Mouse (Mus musculus): ENCODE measurements at regions not wholly inside any gene's neighbourhood (a gene's known extent, or its start where the extent isn't known, plus 50 kb on each side); places are given as distances from the start of the nearest gene placed in this dataset.

- DNase-seq (ENCODE audit: extremely low spot score in 1 of 2, low spot score in 2 of 2), result no peak
- intact Hi-C loops (cut with DNase I), result loop anchor here (5.0 kb wide), 1 partner anchor 337 kb away; no protein-coding TSS in a partner anchor
Observed at GRCm38 (mm10) chr9:115705761-115706160, 203.5 kb upstream of the Gadl1 start.

GRCm38 (mm10) chr9:115708199-115708934, 200.9 kb upstream of the Gadl1 start:
- intact Hi-C loops (cut with DNase I), result loop anchor here (5.0 kb wide), 1 partner anchor 334 kb away; no protein-coding TSS in a partner anchor
- DNase-seq (ENCODE audit: extremely low spot score in 1 of 2, low spot score in 2 of 2), result peak; percentile 25 to 43

- intact Hi-C loops (cut with DNase I), result no loop called here
- peak in 1 of 2 experiments; percentile 26 for DNase-seq (ENCODE audit: extremely low spot score in 1 of 2, low spot score in 2 of 2)
Observed at GRCm38 (mm10) chr9:115710039-115710739, 199.1 kb upstream of the Gadl1 start.

GRCm38 (mm10) chr9:115720306-115720705, 188.9 kb upstream of the Gadl1 start:
- intact Hi-C loops (cut with DNase I), result no loop called here

DNA sequence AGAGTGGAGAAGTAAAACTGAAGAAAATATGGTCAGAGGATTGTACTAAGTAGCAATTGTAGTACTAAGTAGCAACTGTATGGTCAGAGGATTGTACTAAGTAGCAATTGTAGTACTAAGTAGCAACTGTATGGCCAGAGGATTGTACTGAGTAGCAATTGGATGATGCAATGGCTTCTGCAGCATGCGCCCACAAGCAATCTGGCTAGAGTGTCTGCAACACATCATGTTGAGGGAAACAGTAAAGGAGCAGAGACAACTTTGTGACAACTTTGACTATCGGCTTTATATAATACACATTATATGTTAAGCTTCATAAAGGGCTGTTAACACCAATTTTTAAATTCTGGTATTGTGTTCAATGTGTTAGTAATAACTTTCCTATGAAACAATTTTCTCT, 188.4 kb upstream of the Gadl1 start:
- DNase-seq (ENCODE audit: extremely low spot score in 1 of 2, low spot score in 2 of 2), result no peak
- intact Hi-C loops (cut with DNase I), result no loop called here

More at GRCm38 (mm10) chr9:115720306-115720705, 188.9 kb upstream of the Gadl1 start:
- DNase-seq (ENCODE audit: extremely low spot score in 1 of 2, low spot score in 2 of 2), result no peak

DNA sequence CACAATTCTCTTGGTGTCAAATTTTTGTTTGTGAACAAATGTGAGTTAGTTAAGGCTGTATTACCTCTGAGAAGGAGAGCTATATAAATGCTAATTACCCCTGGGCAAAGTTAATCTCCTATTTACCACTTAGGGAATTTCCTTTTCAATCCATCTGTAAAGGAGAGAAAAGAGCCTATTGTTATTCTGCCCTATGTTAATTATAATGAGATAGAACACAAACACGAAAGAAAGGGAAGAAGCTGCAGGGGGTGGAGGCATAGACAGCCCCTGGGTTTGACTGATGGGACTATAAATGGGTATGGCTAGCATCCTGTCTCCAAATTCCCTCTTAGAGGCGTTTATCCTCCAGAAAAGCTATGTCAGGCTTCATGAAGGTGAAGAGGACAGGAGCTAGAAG, 185.2 kb upstream of the Gadl1 start:
- no peak for DNase-seq (ENCODE audit: extremely low spot score in 1 of 2, low spot score in 2 of 2)
- intact Hi-C loops (cut with DNase I), result no loop called here

GRCm38 (mm10) chr9:115727361-115727760, 181.9 kb upstream of the Gadl1 start:
- peak; percentile 17 to 70 for DNase-seq (ENCODE audit: extremely low spot score in 1 of 2, low spot score in 2 of 2)
- intact Hi-C loops (cut with DNase I), result no loop called here

GRCm38 (mm10) chr9:115731557-115731956, 177.7 kb upstream of the Gadl1 start:
- intact Hi-C loops (cut with DNase I), result no loop called here
- DNase-seq (ENCODE audit: extremely low spot score in 1 of 2, low spot score in 2 of 2), result no peak

DNA sequence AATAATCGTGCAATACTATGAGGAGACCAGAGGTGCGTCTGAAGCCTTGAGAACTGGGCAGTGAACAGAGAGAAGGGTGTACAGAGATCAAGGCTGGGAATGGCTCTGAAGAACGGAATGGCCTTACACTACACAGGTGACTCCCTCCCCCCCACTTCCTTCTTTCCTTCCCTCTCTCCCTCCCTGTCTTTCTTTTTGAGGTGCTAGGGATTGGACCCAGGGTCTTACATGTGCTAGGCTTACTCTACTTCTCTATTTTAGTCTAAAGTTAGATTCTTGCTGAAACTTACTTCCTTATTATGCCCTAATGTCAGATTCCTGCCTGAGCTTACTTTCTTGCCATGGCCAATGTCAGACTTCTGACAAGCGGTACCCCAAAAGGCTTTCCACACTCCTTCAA, 176.2 kb upstream of the Gadl1 start:
- intact Hi-C loops (cut with DNase I), result no loop called here
- no peak for DNase-seq (ENCODE audit: extremely low spot score in 1 of 2, low spot score in 2 of 2)

DNA sequence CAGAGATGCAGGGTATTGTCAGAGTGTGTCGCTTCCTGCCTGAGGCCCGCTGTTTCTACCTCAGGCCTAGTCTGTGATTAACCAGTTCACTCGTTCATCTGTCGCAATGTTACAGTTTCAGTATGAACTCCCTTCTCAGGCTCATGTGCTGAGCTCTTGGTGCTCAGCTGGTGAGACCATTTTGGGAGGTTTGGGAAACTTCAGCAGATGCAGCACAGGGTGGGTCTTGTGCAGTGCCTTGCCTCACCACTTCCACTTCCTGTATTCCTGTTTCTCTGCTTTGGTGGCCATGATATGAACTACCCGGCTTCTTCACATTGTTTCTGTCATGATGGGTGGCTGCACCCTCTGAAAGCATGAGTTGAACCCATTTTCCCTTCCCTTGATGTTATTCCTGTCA, 169.3 kb upstream of the Gadl1 start:
- intact Hi-C loops (cut with DNase I), result no loop called here
- DNase-seq (ENCODE audit: extremely low spot score in 1 of 2, low spot score in 2 of 2), result no peak

DNA sequence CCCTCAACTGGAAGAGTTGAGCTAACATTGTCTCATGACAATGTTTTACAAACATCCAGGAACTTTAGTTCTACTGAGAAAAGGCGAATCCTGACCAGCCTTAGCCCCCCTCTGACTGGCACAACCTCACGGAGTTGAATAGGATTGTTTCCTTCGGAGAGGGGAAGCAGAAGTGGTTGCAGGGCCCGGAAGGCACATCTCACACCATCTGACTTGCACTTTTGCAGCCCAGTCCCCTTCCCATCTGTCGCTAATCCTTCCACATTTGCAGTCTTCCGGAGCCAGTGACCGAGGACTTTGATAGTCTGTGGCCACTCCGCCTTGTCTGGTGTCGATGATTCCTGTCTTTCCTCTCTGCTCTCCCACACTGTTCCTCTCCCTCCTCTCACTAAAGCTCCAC, 162.8 kb upstream of the Gadl1 start:
- no peak for DNase-seq (ENCODE audit: extremely low spot score in 1 of 2, low spot score in 2 of 2)
- intact Hi-C loops (cut with DNase I), result no loop called here

GRCm38 (mm10) chr9:115760496-115760895, 148.8 kb upstream of the Gadl1 start:
- intact Hi-C loops (cut with DNase I), result no loop called here
- peak in 1 of 2 experiments; percentile 30 for DNase-seq (ENCODE audit: extremely low spot score in 1 of 2, low spot score in 2 of 2)

DNA sequence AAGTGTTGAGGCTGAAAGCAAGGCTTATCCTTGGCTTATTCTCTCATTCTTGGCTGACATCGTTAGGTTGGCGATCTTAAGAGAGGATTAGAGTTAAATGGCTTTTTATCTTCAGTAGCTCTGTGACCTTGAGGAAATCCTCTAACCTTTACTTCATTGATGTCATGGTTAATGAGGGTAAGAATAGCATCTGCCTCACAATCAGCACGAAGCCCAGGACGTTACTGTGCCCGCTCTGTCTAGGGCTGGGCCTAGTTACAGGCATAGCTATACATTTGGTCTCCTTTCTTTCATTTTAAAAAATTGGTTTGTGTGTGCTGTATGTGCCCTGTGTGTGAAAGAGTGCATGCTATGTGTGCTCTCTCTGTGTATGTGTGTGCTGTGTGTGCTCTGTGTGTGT, 145.1 kb upstream of the Gadl1 start:
- intact Hi-C loops (cut with DNase I), result no loop called here
- no peak for DNase-seq (ENCODE audit: extremely low spot score in 1 of 2, low spot score in 2 of 2)

DNA sequence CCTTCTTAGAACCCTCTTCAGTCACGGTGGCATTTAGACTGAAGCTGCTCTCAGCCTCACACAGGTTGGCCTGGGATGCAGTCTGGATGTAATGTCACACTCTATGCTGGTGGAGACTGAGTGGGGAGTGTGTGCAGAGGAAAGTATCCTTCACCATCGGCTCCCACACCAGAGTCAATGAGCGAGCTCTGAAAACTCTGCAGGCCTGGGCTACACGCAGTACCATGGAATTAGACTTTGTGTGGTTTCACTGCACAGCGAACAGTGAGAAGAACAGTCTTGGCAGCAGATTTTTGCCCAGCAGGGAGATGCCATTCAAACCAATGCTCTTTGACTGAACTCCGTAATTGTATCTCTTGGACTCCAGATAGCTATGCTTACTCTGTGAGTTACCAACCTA, 142.8 kb upstream of the Gadl1 start:
- no peak for DNase-seq (ENCODE audit: extremely low spot score in 1 of 2, low spot score in 2 of 2)
- intact Hi-C loops (cut with DNase I), result no loop called here

DNA sequence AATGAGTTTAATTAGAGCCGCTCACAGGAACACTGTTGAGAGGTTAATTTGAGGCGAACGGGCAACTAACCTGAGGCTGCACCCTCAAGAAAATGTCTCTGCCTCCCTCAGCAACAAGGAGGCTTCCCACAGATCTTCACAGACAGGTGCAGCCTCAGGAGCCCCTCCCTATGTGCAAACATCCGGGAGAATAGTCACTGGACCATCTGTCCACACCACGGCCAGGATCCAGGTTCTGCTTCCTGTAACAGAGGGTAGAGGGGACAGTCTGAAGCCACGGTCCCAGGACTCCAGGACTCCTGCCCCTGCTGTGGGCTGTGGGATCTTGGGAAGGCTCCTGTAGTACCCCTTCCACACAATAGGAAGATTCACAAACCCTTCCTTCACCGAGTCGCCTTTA, 134.1 kb upstream of the Gadl1 start:
- DNase-seq (ENCODE audit: extremely low spot score in 1 of 2, low spot score in 2 of 2), result no peak
- intact Hi-C loops (cut with DNase I), result no loop called here

- intact Hi-C loops (cut with DNase I), result no loop called here
- no peak for DNase-seq (ENCODE audit: extremely low spot score in 1 of 2, low spot score in 2 of 2)
Observed at GRCm38 (mm10) chr9:115775858-115776257, 133.4 kb upstream of the Gadl1 start.

- DNase-seq (ENCODE audit: extremely low spot score in 1 of 2, low spot score in 2 of 2), result no peak
Observed at GRCm38 (mm10) chr9:115777097-115777864, 132.0 kb upstream of the Gadl1 start.

GRCm38 (mm10) chr9:115778862-115779261, 130.4 kb upstream of the Gadl1 start:
- intact Hi-C loops (cut with DNase I), result no loop called here

More at GRCm38 (mm10) chr9:115777097-115777864, 132.0 kb upstream of the Gadl1 start:
- intact Hi-C loops (cut with DNase I), result no loop called here

DNA sequence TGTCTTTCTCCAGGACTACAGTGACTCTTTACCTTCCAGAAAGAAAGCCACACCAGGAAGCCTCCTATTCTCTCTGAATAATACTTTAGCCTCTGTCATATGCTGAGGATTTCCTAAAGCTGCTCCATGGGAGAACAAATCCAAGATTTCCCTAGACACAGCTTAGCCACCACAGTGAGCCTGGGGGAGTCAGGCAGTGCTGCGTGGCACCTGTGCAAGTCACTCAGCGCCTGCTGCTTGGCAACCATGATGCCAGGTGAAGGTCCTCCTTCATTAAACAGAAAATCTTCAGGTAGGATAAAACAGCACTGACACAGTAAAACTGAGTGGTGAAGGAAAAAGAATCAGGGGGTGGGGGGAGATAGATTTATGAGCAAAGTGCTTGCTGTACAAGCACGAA, 109.9 kb upstream of the Gadl1 start:
- no peak for DNase-seq (ENCODE audit: extremely low spot score in 1 of 2, low spot score in 2 of 2)
- intact Hi-C loops (cut with DNase I), result no loop called here

More at GRCm38 (mm10) chr9:115778862-115779261, 130.4 kb upstream of the Gadl1 start:
- DNase-seq (ENCODE audit: extremely low spot score in 1 of 2, low spot score in 2 of 2), result no peak

Data from left cerebral cortex, postnatal 10 days (tissue).